Mouse (Mus musculus): ENCODE results near the gene Ccdc162. TPM values are rescaled to one million over a fixed set of nuclear protein-coding genes. Genes with fewer than 3 reads are reported as not detected.

The Ccdc162 gene
- polyA plus RNA-seq, 1 experiment from 2014 or later: 0.91 TPM

DNA sequence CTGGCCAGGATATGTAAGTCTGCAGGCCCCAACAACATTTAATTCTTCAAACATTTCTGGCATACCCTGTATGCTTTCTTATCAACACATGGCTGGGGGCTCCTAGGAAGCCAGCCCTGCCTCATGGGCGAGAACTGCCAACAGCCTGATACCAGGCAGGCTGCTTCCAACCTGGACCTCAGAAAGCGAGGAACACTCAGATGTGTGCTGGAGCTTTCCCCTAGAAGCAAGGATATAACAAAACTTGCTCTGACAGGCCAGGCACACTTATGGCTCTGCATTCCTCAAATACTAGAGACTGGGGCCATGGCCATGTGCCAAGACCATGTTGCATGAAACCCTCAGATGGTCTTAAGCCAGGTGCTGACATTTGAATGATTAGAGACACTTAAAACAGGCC, 121.5 kb downstream of the Ccdc162 start:
- no peak overlapping the region for H3K9ac ChIP-seq
- H3K36me3 ChIP-seq: no peaks in the 10 kb centered on the region
- ATAC-seq (ENCODE audit: insufficient number of reproducible peaks, insufficient read depth, low FRiP score, low TSS enrichment): 0 out of 2 replicates have a peak, but pooled peaks have one; percentile 35
- no peak overlapping the region for H3K4me3 ChIP-seq
- peak overlapping the region; percentile 51; the same call in 1 of the 2 replicates for H3K27ac ChIP-seq
- WGBS: 68% methylated on average over 2 of the region's 2 CpGs
- no peak overlapping the region for H3K4me2 ChIP-seq (replicated peaks)
- H3K27me3 ChIP-seq: no peaks in the 10 kb centered on the region
- H3K9me3 ChIP-seq: no peaks in the 10 kb centered on the region
- peaks cover 9% of the 10 kb centered on the region; the same call in 1 of the 2 replicates for H3K4me1 ChIP-seq

DNA sequence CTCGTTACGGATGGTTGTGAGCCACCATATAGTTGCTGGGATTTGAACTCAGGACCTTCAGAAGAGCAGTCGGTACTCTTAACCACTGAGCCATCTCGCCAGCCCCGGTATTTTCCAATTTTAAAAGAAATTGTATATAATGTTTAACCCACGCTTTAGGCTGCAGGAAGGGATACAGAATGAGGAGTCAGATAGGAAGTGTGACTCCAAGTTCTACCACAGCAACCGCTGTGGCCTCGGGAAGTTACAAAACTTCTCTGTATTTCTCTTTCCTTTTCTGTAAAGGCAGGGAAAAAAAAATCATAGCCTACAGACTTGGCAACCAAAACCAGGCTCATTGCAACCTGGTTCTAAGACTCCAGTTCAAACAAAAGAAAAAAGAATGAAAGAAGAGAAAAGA, 122.0 kb downstream of the Ccdc162 start:
- ATAC-seq (ENCODE audit: insufficient number of reproducible peaks, insufficient read depth, low FRiP score, low TSS enrichment): no peak
- Histone ChIP-seq H3K4me1 (peaks cover 9% of the 10 kb centered on the region; the same call in 1 of the 2 replicates), H3K27me3 (no peaks in the 10 kb centered on the region), H3K4me3 (no peak overlapping the region), H3K4me2 (replicated peaks) (no peak overlapping the region), H3K9me3 (no peaks in the 10 kb centered on the region), H3K9ac (no peak overlapping the region), H3K27ac (no peak overlapping the region), H3K36me3 (no peaks in the 10 kb centered on the region)
- 92% methylated on average over 8 of the region's 8 CpGs for WGBS

DNA sequence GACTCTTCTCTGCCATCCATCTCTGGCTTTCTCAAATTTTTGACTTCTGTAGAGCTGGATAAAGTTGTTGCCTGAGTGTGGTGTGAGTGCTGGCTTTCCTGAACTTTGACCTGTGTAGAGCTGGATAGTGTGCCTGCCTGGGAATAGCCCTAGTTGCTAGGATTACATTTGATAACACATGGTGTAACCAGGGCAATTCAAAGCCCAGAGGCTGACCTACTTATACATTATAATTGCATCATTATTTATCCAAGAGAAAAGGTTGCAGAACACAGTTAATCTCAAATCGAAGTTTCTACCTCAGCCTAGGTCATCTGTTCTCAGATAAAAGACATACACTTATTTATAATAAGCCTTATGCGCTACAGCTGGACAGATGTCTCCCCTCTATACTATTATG, 127.8 kb downstream of the Ccdc162 start:
- H3K9ac ChIP-seq: no peak overlapping the region
- no peak overlapping the region for H3K4me2 ChIP-seq (replicated peaks)
- H3K9me3 ChIP-seq: no peaks in the 10 kb centered on the region
- H3K27me3 ChIP-seq: no peaks in the 10 kb centered on the region
- no peak for ATAC-seq (ENCODE audit: insufficient number of reproducible peaks, insufficient read depth, low FRiP score, low TSS enrichment)
- H3K4me3 ChIP-seq: no peak overlapping the region
- 87% methylated on average over 2 of the region's 2 CpGs for WGBS
- H3K4me1 ChIP-seq: no peaks in the 10 kb centered on the region
- no peaks in the 10 kb centered on the region for H3K36me3 ChIP-seq
- H3K27ac ChIP-seq: no peak overlapping the region

DNA sequence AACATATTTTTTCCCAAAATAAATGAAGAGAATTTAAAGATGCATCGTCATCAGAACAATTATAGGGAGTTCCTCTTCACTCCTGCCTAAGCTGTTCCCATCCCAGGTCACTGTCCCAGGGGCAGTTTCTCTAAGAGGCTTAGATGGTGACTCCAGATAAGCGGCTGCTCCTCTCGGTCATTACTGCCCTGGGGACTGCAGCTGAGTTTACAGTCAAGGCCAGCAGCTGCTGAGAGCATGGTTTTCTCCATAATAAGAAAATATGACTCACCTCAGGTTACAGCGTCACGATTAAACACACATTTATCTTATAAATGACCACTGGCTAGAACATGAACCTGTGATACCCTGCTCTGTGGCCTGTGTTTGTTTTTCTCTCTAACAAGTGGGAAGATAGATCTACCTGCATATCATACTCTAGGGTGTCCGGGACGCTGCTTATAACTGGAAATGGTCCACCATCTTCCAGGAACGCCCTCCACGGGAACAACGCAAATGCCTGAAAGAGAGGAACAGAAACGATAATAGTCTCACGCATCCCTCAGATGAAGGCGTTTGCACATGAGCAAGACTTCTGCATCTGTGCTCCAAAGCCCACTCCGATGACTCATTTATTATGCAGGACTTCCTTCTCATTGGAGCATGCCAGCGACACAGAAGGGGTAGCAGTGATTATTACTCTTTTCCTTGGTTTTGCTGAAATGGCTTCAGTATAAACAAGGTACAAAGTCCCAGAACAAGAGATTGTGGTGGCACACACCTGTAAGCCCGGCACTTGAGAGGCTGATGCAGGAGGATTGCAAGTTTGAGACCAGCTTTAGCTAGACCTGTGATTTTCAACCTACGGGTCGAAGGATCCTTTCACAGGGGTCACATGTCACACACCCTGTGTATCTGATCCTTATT, 129.2 kb downstream of the Ccdc162 start:
- H3K9ac ChIP-seq: no peak overlapping the region
- 75% methylated on average over 18 of the region's 18 CpGs for WGBS
- H3K9me3 ChIP-seq: no peaks in the 10 kb centered on the region
- no peak overlapping the region for H3K4me2 ChIP-seq (replicated peaks)
- no peaks in the 10 kb centered on the region for H3K27me3 ChIP-seq
- H3K4me1 ChIP-seq: peaks cover 11% of the 10 kb centered on the region; the same call in 1 of the 2 replicates
- H3K27ac ChIP-seq: no peak overlapping the region
- H3K36me3 ChIP-seq: no peaks in the 10 kb centered on the region
- H3K4me3 ChIP-seq: no peak overlapping the region
- no peak for ATAC-seq (ENCODE audit: insufficient number of reproducible peaks, insufficient read depth, low FRiP score, low TSS enrichment)

DNA sequence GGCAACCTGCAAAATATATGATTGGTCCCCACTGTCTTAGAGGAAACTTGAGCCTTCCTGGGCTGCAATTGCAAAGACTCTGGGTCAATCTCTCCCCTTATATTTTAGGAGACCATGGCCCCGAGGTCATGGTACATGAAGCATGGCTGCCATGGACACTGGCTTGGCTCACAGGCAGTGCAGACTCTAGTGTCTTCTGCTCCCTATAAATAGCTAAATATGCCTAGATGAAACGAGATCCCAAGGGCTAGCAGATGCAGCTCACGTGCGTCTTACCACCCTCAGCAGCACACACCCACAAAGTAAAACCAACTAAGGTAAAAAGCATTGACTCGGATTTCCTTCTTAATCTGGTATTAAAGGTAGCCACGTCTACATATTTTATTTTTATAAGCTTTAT, 133.1 kb downstream of the Ccdc162 start:
- H3K27me3 ChIP-seq: no peaks in the 10 kb centered on the region
- H3K4me1 ChIP-seq: peaks cover 11% of the 10 kb centered on the region; the same call in 1 of the 2 replicates
- no peak overlapping the region for H3K9ac ChIP-seq
- H3K4me3 ChIP-seq: no peak overlapping the region
- ATAC-seq (ENCODE audit: insufficient number of reproducible peaks, insufficient read depth, low FRiP score, low TSS enrichment): no peak; the same call in 1 of the 2 replicates
- H3K36me3 ChIP-seq: no peaks in the 10 kb centered on the region
- WGBS: 30% methylated on average over 6 of the region's 6 CpGs
- H3K27ac ChIP-seq: peak overlapping the region; percentile 67
- no peaks in the 10 kb centered on the region for H3K9me3 ChIP-seq
- no peak overlapping the region for H3K4me2 ChIP-seq (replicated peaks)

DNA sequence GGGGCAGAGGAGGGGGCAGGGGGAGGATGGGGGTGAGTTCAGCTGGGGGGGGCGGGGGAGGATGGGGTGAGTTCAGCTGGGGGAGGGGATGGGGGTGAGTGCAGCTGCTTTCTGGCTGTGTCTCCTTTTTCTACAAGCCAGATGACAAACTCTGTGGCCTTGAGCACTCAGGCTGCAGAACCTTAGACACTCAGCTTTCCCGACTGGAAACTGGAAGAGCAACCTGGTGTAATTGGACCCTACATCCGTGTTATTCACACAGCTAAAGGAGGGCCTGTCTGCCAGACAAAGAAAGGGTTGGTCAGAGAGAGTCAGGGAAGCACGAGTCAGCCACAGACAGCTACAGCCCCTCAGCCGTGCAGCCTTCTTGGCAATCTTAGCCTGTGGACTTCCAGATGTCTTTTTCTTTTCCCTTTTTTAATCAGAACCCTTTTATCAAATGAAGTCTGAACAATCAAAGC, 133.5 kb downstream of the Ccdc162 start:
- Histone ChIP-seq H3K27ac (peak overlapping the region; percentile 67), H3K4me3 (no peak overlapping the region), H3K9ac (no peak overlapping the region), H3K9me3 (no peaks in the 10 kb centered on the region), H3K4me1 (peaks cover 11% of the 10 kb centered on the region; the same call in 1 of the 2 replicates), H3K36me3 (no peaks in the 10 kb centered on the region), H3K4me2 (replicated peaks) (no peak overlapping the region), H3K27me3 (no peaks in the 10 kb centered on the region)
- ATAC-seq (ENCODE audit: insufficient number of reproducible peaks, insufficient read depth, low FRiP score, low TSS enrichment): peak; percentile 72
- WGBS: 4% methylated on average over 5 of the region's 5 CpGs

DNA sequence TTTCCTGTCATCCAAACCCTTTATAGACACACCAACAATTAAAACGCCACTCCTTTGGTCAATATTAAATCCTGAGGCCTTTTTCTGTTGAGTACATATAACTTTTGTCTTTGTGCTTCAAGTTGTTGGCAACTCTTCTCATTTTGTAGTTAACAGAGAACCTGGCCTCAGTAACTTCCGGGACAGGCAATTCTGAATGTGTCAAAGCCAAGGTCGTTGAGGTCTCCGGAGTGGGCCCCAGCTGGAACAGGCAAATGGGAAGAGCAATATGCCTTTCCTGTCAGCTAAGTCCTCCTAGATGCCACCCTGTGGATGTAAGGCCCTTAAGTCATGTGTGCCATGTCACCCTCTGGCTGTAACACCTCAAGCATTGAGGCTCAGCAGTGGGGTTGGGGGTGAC, 136.0 kb downstream of the Ccdc162 start:
- Histone ChIP-seq H3K27ac (no peak overlapping the region), H3K27me3 (no peaks in the 10 kb centered on the region), H3K4me3 (no peak overlapping the region), H3K9me3 (no peaks in the 10 kb centered on the region), H3K36me3 (no peaks in the 10 kb centered on the region), H3K9ac (no peak overlapping the region), H3K4me1 (peaks cover 11% of the 10 kb centered on the region; the same call in 1 of the 2 replicates), H3K4me2 (replicated peaks) (no peak overlapping the region)
- ATAC-seq (ENCODE audit: insufficient number of reproducible peaks, insufficient read depth, low FRiP score, low TSS enrichment): no peak
- WGBS: 78% methylated on average over 4 of the region's 4 CpGs

DNA sequence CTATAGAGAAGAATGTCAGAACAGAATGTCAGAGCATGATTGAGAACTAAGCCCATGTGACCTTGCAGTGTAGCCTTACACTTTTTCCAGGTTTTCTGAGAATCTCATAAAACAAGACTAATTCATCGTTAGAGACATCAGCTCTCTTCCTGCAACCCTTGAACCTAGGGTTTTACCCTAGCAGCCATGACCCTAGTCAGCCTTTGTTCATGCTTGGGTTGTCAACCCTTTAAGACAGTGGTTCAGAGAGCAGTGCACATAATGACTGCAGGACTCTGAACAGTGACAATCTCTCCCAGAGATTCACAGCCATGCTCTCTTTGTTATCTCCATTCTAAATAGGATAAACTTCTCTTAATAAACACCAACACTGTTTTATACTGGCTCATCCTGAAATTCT, 137.9 kb downstream of the Ccdc162 start:
- Histone ChIP-seq H3K36me3 (no peaks in the 10 kb centered on the region), H3K4me2 (replicated peaks) (no peak overlapping the region), H3K27me3 (no peaks in the 10 kb centered on the region), H3K4me1 (peaks cover 11% of the 10 kb centered on the region; the same call in 1 of the 2 replicates), H3K9me3 (no peaks in the 10 kb centered on the region), H3K9ac (no peak overlapping the region), H3K4me3 (no peak overlapping the region), H3K27ac (no peak overlapping the region)
- ATAC-seq (ENCODE audit: insufficient number of reproducible peaks, insufficient read depth, low FRiP score, low TSS enrichment): no peak
- 63% methylated on average over 1 of the region's 1 CpGs for WGBS

DNA sequence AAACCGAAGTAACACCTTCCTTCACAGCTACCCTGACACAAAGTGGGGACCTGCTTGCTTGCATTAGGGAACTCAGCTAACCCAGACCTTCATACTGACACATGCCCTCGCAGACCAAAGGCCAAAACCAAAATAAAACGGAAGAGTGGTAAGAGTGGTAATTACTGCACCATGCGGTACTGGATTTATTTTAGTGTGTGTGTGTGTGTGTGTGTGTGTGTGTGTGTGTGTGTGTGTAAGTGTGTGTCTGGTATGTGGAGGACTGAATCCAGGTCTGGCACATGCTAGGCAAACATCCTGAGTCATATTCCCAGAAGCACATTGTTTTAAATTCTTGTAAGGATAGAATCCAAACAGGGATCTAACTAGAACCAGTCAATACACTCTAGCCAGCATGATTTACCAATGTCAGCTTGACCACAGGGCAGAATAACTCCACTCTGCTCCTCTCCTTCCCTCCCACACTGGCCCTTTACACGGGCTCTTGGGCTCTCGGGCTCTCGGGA, 140.1 kb downstream of the Ccdc162 start:
- Histone ChIP-seq H3K4me3 (no peak overlapping the region), H3K9me3 (no peaks in the 10 kb centered on the region), H3K4me2 (replicated peaks) (no peak overlapping the region), H3K27ac (no peak overlapping the region), H3K36me3 (no peaks in the 10 kb centered on the region), H3K27me3 (no peaks in the 10 kb centered on the region), H3K9ac (no peak overlapping the region), H3K4me1 (peaks cover 4% of the 10 kb centered on the region; the same call in 1 of the 2 replicates)
- ATAC-seq (ENCODE audit: insufficient number of reproducible peaks, insufficient read depth, low FRiP score, low TSS enrichment): no peak
- WGBS: 78% methylated on average over 7 of the region's 7 CpGs

DNA sequence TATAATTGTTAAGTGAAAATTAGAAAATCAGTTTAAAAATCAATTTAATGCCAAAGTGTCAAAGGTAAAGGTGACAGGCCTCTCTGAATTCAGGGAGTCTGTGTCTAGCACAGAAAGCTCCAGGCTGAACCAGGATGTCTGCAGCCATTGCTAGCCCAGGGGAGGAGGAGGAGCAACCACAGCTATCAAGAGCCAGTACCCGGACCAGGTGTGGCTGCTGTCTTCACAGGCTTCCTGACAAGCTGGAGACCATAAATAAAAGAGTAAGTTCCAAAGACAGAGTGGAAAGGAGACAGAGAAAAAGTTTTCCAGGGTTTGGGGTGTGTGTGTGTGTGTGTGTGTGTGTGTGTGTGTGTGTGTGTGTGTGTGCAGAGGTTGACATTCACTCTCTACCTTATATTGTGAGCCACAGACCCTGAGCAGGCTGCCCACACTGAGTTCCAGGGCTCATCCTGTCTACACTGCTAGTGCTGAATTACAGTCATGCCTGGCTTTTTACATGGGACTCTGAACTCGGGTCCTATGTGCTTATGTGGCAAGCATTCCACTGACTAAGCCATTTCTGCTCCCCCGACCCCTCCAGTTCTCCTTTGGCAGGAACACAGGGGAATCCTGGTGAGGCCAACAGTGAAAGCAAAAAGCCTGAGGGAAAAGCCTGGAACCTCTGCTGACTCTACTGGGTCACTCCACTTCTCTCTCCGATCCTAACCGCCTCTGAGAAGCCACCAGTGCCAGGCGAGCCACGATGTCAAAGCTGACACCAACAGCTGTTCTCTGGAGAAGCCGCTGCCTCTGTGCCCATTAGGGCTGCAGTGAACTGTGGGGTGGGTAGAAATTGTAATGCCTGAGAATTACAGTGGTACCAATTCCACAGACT, 140.7 kb downstream of the Ccdc162 start:
- no peak overlapping the region for H3K27ac ChIP-seq
- no peak for ATAC-seq (ENCODE audit: insufficient number of reproducible peaks, insufficient read depth, low FRiP score, low TSS enrichment)
- WGBS: 63% methylated on average over 8 of the region's 8 CpGs

DNA sequence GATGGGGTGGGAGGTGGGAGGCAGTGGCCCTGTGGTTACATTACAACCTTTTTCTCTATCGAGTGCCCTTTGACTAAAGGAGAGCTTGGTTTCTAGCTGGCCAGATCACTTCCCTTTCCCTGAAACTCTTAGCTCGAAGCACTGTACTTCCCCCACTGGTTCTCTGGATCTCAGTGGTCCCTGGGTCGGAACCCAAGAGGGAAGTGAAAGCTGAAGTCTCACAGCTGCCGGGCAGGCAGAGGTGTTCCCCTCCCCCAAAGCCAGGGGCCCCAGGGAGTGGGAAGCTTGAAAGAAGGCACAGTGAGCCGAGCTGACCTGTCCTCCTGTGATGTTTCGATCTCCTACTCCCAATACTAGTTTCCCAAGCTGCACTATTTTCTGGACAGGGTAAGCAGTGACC, 143.2 kb downstream of the Ccdc162 start:
- peaks cover 8% of the 10 kb centered on the region; the same call in 1 of the 2 replicates for H3K4me1 ChIP-seq
- 22% methylated on average over 6 of the region's 6 CpGs for WGBS
- no peaks in the 10 kb centered on the region for H3K9me3 ChIP-seq

More for the DNA sequence above, 140.7 kb downstream of the Ccdc162 start:
- no peak overlapping the region for H3K9ac ChIP-seq
- no peak overlapping the region for H3K4me3 ChIP-seq
- no peak overlapping the region for H3K4me2 ChIP-seq (replicated peaks)
- no peaks in the 10 kb centered on the region for H3K36me3 ChIP-seq
- no peaks in the 10 kb centered on the region for H3K9me3 ChIP-seq
- H3K4me1 ChIP-seq: peaks cover 4% of the 10 kb centered on the region; the same call in 1 of the 2 replicates
- H3K27me3 ChIP-seq: no peaks in the 10 kb centered on the region

More for the DNA sequence above, 143.2 kb downstream of the Ccdc162 start:
- Histone ChIP-seq H3K9ac (no peak overlapping the region), H3K4me3 (no peak overlapping the region), H3K27ac (no peak overlapping the region), H3K4me2 (replicated peaks) (no peak overlapping the region), H3K27me3 (no peaks in the 10 kb centered on the region), H3K36me3 (no peaks in the 10 kb centered on the region)
- no peak for ATAC-seq (ENCODE audit: insufficient number of reproducible peaks, insufficient read depth, low FRiP score, low TSS enrichment)

All from embryonic facial prominence, embryonic 12.5 days (tissue).